Mouse (Mus musculus) 416B (cell line): Measurements from ENCODE around the gene Ift57.

Source experiments
- DNase-seq: peaks from one replicate; pipeline ENCODE4 v3.0.0; 2011; ENCODE audit warnings: low read depth

Gene Ift57

DNA sequence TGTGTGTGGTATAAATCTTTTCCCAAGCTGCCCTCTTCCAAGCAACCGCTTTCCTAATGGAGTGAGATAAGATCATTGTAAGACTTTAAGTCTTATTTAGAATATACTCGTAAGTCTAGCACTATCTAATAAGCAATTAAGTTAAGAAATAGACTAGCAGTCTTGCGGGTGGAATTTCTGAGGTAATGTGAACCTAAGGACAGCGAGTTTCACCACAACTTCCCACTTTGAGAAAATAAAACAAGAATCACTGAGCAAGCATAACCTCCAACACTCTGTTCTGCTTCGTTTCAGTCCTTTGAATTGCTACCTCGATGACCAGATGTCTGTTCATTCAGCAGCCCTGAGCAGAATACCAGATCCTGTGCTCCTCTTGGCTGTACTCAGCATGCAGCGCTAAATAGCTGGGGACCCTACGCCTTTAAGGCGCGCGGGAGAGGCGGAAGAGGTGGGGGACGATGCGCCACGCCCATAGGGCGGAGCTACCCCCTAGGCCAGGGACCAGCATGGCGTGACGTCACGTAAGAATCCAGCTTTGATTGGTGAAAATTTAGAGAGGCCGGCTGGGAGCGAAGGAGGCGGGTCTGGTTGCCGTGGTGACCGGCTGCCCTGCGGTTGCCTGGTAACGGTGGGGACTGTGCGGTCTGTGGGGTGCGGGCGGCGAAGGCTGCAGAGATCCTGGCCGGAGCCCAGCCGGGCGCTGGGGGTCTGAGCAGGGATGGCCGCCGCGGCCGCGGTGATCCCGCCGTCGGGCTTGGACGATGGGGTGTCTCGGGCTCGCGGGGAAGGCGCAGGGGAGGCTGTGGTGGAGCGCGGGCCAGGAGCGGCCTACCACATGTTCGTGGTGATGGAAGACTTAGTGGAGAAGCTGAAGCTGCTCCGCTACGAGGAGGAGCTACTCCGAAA is at the start of gene Ift57:
Gene Ift57 (plus strand): TSS at position 614 of the 906 bp plus-strand sequence.
- DNase-seq: peak; percentile 98

GRCm38 (mm10) chr16:49657182-49657581 is 41.9 kb upstream of the Ift57 start:
- DNase-seq: peak; percentile 18

GRCm38 (mm10) chr16:49658029-49658428 is 41.0 kb upstream of the Ift57 start:
- DNase-seq: no peak

- peak; percentile 70 for DNase-seq
These were observed 39.9 kb upstream of the Ift57 start for GRCm38 (mm10) chr16:49659131-49659530.

GRCm38 (mm10) chr16:49660111-49660510 is 38.9 kb upstream of the Ift57 start:
- DNase-seq: peak; percentile 38

DNA sequence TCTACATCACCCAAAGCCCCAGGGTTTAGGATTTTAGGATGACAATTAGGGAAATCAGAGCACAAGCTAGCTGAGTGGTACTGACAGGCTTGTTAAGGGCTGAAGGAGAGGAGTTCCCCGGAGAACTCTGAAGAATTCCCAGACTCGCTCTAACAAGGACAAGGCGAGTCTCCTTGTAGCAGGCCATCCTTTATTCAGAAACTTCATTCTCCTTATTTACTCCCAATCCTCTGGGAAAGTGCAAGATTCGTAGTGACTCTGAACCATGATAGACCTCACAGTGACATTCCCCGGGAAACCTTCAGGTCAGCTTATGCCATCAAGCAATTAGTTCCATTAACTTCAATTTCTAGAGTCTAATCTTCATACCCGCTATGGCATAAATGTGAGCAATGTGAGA is 36.8 kb upstream of the Ift57 start:
- DNase-seq: no peak

- no peak for DNase-seq
These were observed 34.4 kb upstream of the Ift57 start for GRCm38 (mm10) chr16:49664677-49665076.

- no peak for DNase-seq
These were observed 19.4 kb upstream of the Ift57 start for GRCm38 (mm10) chr16:49679666-49680065.

- no peak for DNase-seq
These were observed 14.1 kb upstream of the Ift57 start for GRCm38 (mm10) chr16:49684961-49685360.

- peak; percentile 48 for DNase-seq
These were observed 788 bp downstream of the Ift57 start for GRCm38 (mm10) chr16:49699821-49700220.

GRCm38 (mm10) chr16:49708074-49708473 is 9.0 kb downstream of the Ift57 start:
- DNase-seq: peak; percentile 36

GRCm38 (mm10) chr16:49710188-49710587 is 11.2 kb downstream of the Ift57 start:
- no peak for DNase-seq

GRCm38 (mm10) chr16:49713302-49713701 is 14.3 kb downstream of the Ift57 start:
- no peak for DNase-seq

DNA sequence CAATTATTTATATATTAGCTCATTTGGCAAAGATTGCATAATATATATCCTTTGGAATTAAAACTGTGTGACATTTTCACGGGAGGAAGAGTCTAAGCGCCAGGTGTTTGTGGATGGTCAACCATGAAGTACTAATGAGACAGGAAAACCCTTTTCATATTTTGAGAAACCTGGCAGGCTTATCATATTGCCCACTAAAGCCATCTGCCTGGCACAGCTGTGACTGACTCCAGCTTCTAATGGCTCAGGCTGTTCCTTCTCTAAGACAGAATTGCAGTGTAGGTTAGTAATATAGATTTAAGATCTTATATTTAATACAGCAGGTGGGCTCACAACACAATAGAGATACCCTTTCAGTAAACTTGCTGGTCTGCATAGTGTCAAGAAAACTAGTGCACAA is 21.6 kb downstream of the Ift57 start:
- no peak for DNase-seq

DNA sequence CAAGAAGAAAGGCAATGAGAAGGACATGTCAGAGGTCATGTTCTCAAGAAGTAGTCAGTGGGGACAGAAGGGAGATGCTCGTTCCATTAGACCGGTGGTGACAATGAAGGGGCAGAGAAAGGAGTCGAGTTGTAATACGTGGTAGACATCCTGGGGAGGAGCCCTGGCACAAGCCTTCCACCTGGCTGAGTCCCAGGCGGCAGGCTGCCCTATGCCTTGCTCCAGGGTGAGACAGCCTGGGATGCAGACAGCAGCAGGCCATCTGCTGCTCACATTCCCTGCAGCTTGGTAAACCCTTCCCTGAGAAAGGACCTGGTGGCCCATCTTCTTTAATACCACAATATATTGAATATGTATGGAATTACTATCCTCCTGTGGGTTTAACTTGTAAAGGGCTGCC is 22.6 kb downstream of the Ift57 start:
- DNase-seq: no peak

DNA sequence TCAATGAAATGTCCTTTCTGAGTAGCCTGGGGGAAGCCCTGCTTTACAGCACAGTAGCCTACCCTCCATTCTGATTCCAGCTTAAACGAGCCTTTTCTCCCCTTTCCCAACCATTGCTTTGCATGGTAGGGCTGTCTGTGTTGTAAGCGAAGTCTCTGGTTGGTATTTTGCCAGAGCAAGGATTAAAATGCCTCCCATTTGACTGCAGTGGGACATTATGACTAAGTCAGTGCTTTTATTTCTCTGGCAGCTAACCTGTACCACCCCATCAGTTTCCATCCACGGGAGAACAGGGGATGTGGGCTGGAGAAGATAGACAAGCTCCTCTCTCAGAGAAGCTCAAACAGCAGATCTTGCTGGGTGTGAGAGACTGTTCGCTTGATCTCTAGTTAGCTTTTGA is 24.2 kb downstream of the Ift57 start:
- DNase-seq: no peak

GRCm38 (mm10) chr16:49724232-49724631 is 25.2 kb downstream of the Ift57 start:
- no peak for DNase-seq

- DNase-seq: no peak
These were observed 25.9 kb downstream of the Ift57 start for GRCm38 (mm10) chr16:49724931-49725330.

DNA sequence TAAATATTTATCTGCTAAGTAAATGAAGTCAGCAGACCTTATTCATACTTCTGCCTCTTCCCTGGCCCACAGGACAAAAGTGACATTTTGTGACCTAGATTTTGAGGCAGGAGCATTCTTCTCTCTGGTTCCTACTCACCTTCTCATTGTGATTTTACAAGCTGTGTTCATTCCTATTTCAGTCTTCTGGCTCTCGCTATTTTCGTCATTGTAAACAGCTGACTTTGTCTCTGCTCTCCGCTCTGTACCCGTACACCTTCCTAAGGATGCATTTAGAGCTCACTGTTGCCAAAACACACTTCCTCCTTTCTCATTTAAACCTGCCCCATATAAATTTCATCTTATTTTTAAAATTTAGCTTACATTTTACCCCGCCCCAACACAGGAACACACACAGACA is 26.4 kb downstream of the Ift57 start:
- no peak for DNase-seq

DNA sequence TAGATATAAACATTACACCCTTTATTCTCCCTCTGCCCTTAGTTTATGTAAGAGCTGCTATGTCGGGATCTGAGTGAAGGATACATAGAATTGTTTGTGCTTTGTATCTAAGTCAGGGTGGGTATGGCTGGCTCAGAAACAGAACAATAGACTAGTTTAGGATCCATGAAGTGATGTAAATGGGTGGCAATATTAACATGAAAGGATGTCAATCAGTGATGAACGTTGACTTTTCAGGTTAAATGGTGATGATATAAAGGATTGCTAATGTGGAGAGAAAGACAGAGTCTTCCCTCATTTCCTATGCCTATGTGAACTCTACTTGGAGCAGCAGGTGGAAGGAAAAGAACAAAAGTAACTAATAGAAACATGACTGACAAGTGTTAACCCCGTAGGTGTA is 27.2 kb downstream of the Ift57 start:
- no peak for DNase-seq

DNA sequence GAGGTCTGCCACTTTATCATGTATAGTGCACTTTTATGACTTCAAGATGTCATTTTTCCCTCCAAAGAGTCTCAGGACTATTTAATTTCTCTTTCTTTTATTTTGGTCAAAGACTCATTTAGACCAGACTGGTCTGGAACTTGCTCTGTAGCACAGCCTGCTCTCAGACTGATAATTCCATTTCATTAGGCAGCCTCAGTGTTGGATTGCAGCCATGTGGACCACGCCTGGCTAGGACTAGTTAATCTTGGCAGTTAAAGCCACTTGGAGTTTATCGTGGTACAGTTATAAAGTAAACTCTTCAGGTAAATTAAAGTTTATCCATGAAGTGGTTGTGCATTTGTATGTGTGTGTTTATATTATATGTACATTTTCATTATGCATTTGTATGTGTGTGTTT is 27.7 kb downstream of the Ift57 start:
- no peak for DNase-seq

GRCm38 (mm10) chr16:49736536-49736935 is 37.5 kb downstream of the Ift57 start:
- DNase-seq: no peak

- DNase-seq: no peak
These were observed 48.3 kb downstream of the Ift57 start for GRCm38 (mm10) chr16:49747360-49747759.

DNA sequence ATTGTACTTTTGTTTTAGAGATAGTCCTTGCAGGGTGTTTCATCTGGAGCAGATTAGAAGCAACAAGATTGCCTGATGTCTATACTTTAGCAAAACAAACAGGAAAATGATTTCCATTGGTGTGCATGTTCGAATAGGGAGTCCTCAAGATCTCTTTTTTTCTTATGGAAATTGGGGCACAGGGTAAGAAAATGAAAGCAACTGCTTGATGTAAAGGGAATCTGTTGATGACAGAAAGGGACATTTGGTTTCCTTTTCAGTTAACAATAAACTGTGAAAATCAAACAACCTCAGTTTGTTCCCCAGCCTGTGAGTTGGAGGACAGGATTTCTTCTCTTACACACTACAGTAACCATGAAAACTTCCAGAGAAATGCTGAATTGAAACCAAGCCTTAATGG is 53.9 kb downstream of the Ift57 start:
- DNase-seq: no peak
